Mouse (Mus musculus): ENCODE results near the gene Sipa1l3. TPM values are rescaled to one million over a fixed set of nuclear protein-coding genes. Genes with fewer than 3 reads are reported as not detected.

Sipa1l3 gene
- polyA plus RNA-seq, 1 experiment from 2014 or later: 9.1 TPM

DNA sequence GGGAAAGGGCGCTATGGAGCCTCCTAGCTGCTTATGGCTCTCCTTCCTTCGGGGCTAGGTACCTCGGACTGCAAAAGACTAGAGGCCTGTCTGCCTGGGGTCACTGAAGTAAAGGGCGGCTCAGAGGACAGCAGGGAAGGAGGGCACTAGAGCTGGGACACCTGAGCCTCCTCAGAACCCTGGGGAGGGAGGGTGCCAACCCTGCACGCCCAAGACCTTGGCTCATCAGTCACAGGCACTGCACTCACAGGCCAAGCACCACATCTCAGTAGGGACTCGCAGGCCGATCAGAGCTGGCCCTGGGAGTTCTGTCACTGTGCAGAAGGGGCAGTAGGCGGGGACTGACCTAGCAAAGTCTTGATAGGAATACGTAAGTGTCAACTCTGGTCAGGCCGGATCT lies 81.4 kb downstream of the Sipa1l3 start:
- peaks cover 38% of the 10 kb centered on the region for H3K4me1 ChIP-seq
- WGBS: 83% methylated on average over 10 of the region's 10 CpGs

DNA sequence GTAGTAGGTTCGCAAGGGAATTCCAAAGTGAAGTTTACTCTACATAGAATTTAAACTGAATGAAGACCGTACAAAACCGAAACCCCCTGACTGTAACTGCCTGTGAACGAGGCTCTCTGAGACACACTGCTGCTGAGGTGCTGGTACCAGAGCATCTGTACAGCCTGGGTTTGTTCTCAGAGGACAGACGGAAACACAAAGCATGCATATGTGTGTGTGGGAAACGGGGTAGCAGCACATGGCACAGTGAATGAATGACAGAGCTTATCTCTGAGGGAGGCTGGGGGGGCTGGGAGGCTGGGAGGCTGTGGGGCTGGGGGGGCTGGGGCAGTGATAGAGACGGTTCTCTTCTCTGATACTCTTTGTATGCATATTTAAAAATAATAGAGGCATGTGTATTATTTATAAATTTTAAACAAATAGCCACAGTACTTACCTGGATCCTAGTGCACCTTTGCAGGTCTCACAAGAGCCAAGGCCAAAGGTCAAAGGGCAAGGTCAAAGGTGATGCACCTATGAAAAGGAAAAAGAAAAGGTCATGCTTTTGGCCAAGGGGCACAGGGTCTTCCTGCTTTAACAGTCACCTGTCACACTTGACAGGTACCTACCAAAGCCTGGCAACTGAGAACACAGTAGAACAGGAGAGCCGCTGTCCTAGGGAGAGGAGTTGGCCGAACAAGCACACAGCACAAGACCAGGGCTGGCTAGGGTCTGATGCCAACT lies 84.0 kb downstream of the Sipa1l3 start:
- peaks cover 41% of the 10 kb centered on the region for H3K4me1 ChIP-seq
- ATAC-seq: no peak

More for the DNA sequence above, 81.4 kb downstream of the Sipa1l3 start:
- no peak overlapping the region for H3K27ac ChIP-seq
- H3K9ac ChIP-seq: no peak overlapping the region
- H3K27me3 ChIP-seq: no peaks in the 10 kb centered on the region
- no peak overlapping the region for H3K4me3 ChIP-seq
- H3K4me2 ChIP-seq: no peak overlapping the region
- no peaks in the 10 kb centered on the region for H3K36me3 ChIP-seq (ENCODE audit: poor library complexity, severe bottlenecking)
- 0 out of 2 replicates have a peak, but pooled peaks cover 4% of the 10 kb centered on the region for H3K9me3 ChIP-seq (replicated peaks)
- ATAC-seq: no peak

DNA sequence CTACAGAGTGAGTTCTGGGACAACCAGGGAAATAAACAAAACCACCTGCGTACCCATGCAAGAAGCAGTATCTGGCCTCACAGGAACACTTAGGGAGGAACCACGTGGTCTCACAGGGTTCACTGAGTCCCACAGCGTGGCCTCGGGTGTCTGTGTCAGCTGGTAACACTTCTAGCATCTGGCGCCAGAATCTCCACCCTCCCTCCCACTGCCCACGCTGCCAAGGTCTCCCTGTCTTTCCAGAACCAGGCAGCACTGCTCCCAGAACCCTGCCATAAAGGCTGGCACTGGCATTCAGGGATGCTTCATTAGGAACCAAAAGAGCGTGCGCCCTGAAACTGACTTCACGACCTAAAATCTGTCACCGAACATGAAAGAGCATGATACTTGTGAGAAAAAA lies 84.7 kb downstream of the Sipa1l3 start:
- peaks cover 41% of the 10 kb centered on the region for H3K4me1 ChIP-seq

More for the DNA sequence above, 84.0 kb downstream of the Sipa1l3 start:
- Histone ChIP-seq H3K4me3 (no peak overlapping the region), H3K27me3 (no peaks in the 10 kb centered on the region), H3K9ac (no peak overlapping the region), H3K9me3 (replicated peaks) (0 out of 2 replicates have a peak, but pooled peaks cover 4% of the 10 kb centered on the region), H3K4me2 (no peak overlapping the region), H3K27ac (no peak overlapping the region), H3K36me3 (ENCODE audit: poor library complexity, severe bottlenecking) (no peaks in the 10 kb centered on the region)
- WGBS: 80% methylated on average over 9 of the region's 9 CpGs

DNA sequence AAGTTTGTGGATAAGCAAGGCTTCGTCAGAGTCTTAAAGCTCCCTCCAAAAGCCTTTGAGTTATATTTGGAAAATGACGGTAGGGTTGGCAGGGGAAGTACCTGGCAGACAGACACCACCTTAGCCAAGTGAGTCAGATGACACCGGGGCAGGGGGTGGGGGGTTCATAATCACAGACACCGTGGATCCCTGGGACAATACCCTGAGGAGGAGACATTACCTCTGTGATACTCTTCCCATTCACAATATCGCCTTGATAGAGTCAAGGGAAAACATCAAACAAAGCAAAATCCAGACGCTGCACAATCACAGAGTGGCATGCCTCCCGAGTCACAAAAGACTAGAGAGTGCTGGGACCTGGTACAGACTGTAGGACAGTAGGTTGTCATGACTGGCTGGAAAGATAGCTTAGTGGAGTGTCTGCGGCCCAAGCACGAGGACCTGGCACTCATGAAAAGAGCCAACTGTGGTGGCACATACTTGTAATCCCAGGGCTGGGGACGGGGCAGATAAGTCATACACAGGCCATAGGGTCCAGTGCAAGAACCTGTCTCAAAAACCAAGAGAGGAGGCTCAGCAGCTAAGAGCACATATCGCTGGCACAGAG lies 85.4 kb downstream of the Sipa1l3 start:
- peak overlapping the region; percentile 3; the same call in 1 of the 2 replicates for H3K27ac ChIP-seq
- H3K4me2 ChIP-seq: no peak overlapping the region
- no peaks in the 10 kb centered on the region for H3K27me3 ChIP-seq
- no peaks in the 10 kb centered on the region for H3K36me3 ChIP-seq (ENCODE audit: poor library complexity, severe bottlenecking)
- peak overlapping the region; percentile 12; the same call in 1 of the 2 replicates for H3K9ac ChIP-seq
- no peak overlapping the region for H3K4me3 ChIP-seq
- 45% methylated on average over 11 of the region's 11 CpGs for WGBS
- H3K9me3 ChIP-seq (replicated peaks): 0 out of 2 replicates have a peak, but pooled peaks cover 2% of the 10 kb centered on the region
- ATAC-seq: no peak
- peaks cover 41% of the 10 kb centered on the region for H3K4me1 ChIP-seq

More for the DNA sequence above, 84.7 kb downstream of the Sipa1l3 start:
- no peak overlapping the region for H3K9ac ChIP-seq
- H3K4me2 ChIP-seq: no peak overlapping the region
- H3K27me3 ChIP-seq: no peaks in the 10 kb centered on the region
- H3K4me3 ChIP-seq: no peak overlapping the region
- ATAC-seq: no peak
- no peak overlapping the region for H3K27ac ChIP-seq
- WGBS: 79% methylated on average over 10 of the region's 10 CpGs
- H3K9me3 ChIP-seq (replicated peaks): 0 out of 2 replicates have a peak, but pooled peaks cover 4% of the 10 kb centered on the region
- H3K36me3 ChIP-seq (ENCODE audit: poor library complexity, severe bottlenecking): no peaks in the 10 kb centered on the region

DNA sequence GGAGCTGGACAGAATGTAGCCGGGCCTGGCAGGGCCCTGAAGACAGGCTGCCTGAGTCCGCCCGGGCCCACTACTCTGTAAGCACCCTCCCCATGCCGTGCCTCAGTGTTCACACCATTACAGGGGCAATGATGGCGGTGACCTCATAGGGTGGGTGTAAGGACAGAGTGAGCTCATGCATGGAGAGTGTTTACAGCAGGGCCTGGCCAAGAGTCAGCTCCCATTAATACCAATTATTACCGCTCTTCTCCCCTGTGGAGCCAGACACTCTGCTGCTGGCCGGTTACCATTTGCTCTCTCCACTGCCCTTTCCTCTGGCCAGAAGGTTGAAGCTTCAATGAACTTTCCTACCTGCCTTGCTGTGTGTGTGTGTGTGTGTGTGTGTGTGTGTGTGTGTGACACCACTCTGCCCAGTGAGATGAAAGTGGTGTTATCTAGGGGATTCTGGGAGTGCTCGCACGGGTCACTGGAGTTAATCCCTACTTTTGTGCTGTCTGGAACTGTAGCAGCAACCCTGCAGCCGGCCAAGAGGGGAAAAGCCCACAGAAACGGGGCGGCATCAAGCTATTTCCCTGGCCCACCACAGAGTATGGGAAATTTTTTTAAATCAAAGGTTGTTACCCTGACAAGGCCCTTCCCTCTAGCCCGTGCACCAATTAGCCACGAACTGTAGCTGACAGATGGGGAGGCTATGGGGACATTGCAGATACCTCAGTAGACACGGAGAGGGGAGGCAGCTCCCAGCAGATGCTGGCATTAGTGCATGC lies 86.1 kb downstream of the Sipa1l3 start:
- H3K9me3 ChIP-seq (replicated peaks): no peaks in the 10 kb centered on the region
- peak overlapping the region; percentile 3; the same call in 1 of the 2 replicates for H3K27ac ChIP-seq
- peak overlapping the region; percentile 12; the same call in 1 of the 2 replicates for H3K9ac ChIP-seq
- H3K4me3 ChIP-seq: no peak overlapping the region
- ATAC-seq: peak; percentile 50; the same call in 1 of the 2 replicates
- no peaks in the 10 kb centered on the region for H3K36me3 ChIP-seq (ENCODE audit: poor library complexity, severe bottlenecking)
- no peaks in the 10 kb centered on the region for H3K27me3 ChIP-seq
- peaks cover 41% of the 10 kb centered on the region for H3K4me1 ChIP-seq
- 17% methylated on average over 15 of the region's 15 CpGs for WGBS
- no peak overlapping the region for H3K4me2 ChIP-seq

DNA sequence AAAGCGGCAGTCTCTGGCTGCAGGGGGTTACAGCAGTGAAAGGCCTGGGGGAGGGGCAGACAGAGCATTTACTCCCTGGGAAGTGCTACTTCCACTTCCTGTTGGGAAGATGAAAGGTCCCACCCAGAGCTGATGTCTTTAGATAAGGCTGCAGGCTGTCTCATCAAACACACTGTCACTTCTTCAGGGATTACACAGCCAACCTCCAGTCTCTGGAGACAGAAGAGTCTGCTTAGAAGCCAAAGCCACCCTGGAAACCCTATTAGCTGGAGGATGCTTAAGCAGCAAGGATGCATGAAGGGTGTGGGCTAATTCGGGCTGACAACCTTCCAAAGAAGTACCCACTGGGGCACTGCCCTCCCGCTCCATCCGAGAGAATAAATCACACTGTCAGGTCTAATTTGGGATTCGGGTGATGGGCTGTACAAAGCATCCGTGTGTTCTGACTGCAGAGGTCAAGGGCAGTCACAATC lies 87.7 kb downstream of the Sipa1l3 start:
- H3K4me2 ChIP-seq: no peak overlapping the region
- peaks cover 44% of the 10 kb centered on the region for H3K4me1 ChIP-seq
- 20% methylated on average over 6 of the region's 6 CpGs for WGBS
- H3K9me3 ChIP-seq (replicated peaks): no peaks in the 10 kb centered on the region
- H3K27me3 ChIP-seq: no peaks in the 10 kb centered on the region
- no peaks in the 10 kb centered on the region for H3K36me3 ChIP-seq (ENCODE audit: poor library complexity, severe bottlenecking)
- H3K4me3 ChIP-seq: no peak overlapping the region
- H3K27ac ChIP-seq: no peak overlapping the region
- no peak overlapping the region for H3K9ac ChIP-seq
- ATAC-seq: no peak

DNA sequence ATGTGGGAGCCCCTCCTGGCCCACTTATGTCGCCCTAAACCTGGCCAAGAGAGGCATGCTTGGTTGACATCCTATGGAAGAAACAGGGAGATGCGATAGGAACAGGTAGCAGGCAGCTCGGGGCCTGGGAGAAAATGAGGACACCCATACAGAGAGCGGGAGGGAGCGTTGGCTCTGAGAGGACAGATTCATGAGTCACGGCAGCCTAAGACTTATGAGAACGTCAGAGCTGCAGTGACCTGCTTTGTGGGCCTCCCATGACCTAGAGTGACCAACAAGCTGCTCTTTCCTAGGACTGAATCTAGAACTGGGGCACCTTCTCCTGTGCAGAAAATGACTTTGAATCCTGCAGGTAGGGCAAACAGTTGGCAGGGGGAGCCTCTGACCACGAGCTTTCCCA lies 92.4 kb downstream of the Sipa1l3 start:
- no peak overlapping the region for H3K9ac ChIP-seq
- WGBS: 87% methylated on average over 8 of the region's 8 CpGs
- ATAC-seq: no peak

DNA sequence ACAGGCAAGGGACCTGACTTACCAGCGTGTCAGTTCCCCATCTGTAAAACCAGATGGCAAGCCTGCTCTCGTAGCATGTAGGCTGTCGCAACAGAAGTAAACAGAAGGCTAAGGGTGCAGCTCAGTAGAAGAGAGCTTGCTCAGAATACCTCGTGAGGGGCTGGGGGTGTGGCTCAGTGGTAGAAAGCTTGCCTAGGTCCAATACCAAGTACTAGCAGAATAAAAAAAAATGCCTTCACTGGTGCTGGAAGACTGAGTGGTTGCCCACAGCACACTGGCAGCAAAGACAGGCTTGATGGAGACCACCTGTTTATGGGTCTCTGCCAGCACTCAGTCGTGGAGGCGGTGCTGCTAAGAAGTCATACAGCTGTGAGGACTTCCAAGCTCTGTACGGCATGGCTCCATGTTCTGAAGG lies 93.0 kb downstream of the Sipa1l3 start:
- no peaks in the 10 kb centered on the region for H3K36me3 ChIP-seq (ENCODE audit: poor library complexity, severe bottlenecking)
- H3K9ac ChIP-seq: no peak overlapping the region
- ATAC-seq: peak; percentile 76
- peaks cover 34% of the 10 kb centered on the region for H3K4me1 ChIP-seq
- no peaks in the 10 kb centered on the region for H3K27me3 ChIP-seq
- H3K4me3 ChIP-seq: no peak overlapping the region
- WGBS: 78% methylated on average over 7 of the region's 7 CpGs
- H3K9me3 ChIP-seq (replicated peaks): no peaks in the 10 kb centered on the region
- H3K27ac ChIP-seq: no peak overlapping the region
- H3K4me2 ChIP-seq: no peak overlapping the region

More for the DNA sequence above, 92.4 kb downstream of the Sipa1l3 start:
- Histone ChIP-seq H3K4me1 (peaks cover 36% of the 10 kb centered on the region), H3K36me3 (ENCODE audit: poor library complexity, severe bottlenecking) (no peaks in the 10 kb centered on the region), H3K27ac (no peak overlapping the region), H3K4me2 (no peak overlapping the region), H3K4me3 (no peak overlapping the region), H3K27me3 (no peaks in the 10 kb centered on the region), H3K9me3 (replicated peaks) (no peaks in the 10 kb centered on the region)

DNA sequence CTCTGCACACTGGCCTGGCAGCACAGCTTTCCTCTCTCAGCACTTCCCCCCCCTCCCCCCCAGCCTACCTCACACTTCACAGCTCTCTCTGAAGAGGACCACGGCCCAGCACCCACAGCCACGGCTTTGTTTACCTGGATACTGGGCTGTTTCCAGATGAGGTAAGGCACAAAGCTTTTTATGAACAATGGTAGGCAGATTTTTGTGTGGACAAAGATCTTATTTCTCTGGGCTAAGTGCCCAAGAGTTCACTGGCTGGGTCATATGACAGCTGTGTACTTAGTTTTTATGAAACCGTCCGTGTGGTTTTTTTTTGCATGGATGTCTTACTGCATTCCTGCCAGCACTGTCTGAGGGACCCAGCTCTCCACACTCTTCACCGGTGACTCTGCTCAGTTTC lies 93.8 kb downstream of the Sipa1l3 start:
- no peak for ATAC-seq

DNA sequence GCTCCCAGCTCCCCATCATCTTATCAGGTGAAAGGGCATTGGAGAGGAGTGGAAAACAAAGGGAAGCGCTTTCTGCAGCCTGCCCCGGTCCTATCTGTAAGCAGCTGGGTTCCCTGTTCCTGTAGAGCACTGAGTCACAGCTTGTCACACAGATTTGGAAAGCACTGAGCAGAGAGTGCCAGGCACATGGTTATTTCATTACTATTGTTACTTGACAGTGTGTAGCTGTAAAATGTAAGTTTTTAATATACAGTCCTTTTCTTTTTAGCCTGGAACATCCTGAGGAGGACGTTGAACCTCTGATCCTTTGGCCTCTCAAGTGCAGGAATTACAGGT lies 96.6 kb downstream of the Sipa1l3 start:
- Histone ChIP-seq H3K27ac (peak overlapping the region; percentile 52), H3K4me1 (peaks cover 45% of the 10 kb centered on the region), H3K9me3 (replicated peaks) (no peaks in the 10 kb centered on the region), H3K27me3 (no peaks in the 10 kb centered on the region), H3K4me2 (no peak overlapping the region), H3K4me3 (no peak overlapping the region), H3K36me3 (ENCODE audit: poor library complexity, severe bottlenecking) (no peaks in the 10 kb centered on the region), H3K9ac (no peak overlapping the region)
- ATAC-seq: no peak
- 25% methylated on average over 3 of the region's 3 CpGs for WGBS

More for the DNA sequence above, 93.8 kb downstream of the Sipa1l3 start:
- no peak overlapping the region for H3K4me3 ChIP-seq
- no peak overlapping the region for H3K4me2 ChIP-seq
- no peak overlapping the region for H3K27ac ChIP-seq
- no peaks in the 10 kb centered on the region for H3K9me3 ChIP-seq (replicated peaks)
- H3K36me3 ChIP-seq (ENCODE audit: poor library complexity, severe bottlenecking): no peaks in the 10 kb centered on the region
- H3K4me1 ChIP-seq: peaks cover 33% of the 10 kb centered on the region
- WGBS: 53% methylated on average over 5 of the region's 5 CpGs
- H3K27me3 ChIP-seq: no peaks in the 10 kb centered on the region
- H3K9ac ChIP-seq: no peak overlapping the region

DNA sequence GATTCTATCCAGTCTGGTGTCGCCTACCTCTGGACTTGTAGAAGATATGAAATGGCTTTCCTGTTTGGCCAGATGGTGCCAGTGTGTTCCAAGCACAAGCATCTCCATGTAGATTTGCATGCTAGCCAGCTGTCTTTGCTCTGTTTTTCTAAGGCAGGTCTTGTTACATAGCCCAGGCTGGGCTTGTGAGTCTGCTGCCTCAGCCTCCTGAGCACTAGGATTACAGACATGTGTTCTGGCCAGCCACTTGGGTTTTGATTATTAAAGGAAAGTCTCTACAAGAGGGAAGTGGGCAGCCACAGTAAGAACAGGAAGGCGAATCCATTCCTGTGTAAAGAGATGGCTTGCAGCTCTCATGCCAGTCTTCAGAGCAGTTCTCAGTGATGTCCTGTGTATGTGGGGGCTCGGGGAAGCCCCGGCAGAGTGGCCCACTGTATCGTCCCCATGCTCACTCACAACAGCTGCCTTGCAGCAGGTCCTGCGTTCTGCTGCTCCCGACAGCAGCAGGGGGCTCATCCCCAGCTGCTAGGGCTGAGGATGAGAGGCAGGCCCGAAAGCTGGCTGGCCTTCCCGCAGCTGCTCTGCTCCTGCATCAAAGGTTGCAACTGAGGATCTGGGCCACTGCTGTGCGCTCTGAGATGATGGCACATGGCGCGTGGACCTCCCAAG lies 97.1 kb downstream of the Sipa1l3 start:
- H3K27me3 ChIP-seq: no peaks in the 10 kb centered on the region
- H3K36me3 ChIP-seq (ENCODE audit: poor library complexity, severe bottlenecking): no peaks in the 10 kb centered on the region
- peak overlapping the region; percentile 52 for H3K27ac ChIP-seq
- no peak overlapping the region for H3K9ac ChIP-seq
- no peak overlapping the region for H3K4me2 ChIP-seq
- H3K9me3 ChIP-seq (replicated peaks): no peaks in the 10 kb centered on the region
- 25% methylated on average over 12 of the region's 12 CpGs for WGBS
- peaks cover 48% of the 10 kb centered on the region for H3K4me1 ChIP-seq
- no peak overlapping the region for H3K4me3 ChIP-seq
- ATAC-seq: no peak

Data from forebrain, embryonic 13.5 days (tissue).